Mouse (Mus musculus) lung, postnatal 25 days (tissue): Measurements from ENCODE around the gene Crkl.

Experiments
- DNase-seq: peaks from one replicate; pipeline ENCODE4 v3.0.0; 2022; ENCODE audit warnings: low spot score

Crkl gene

DNA sequence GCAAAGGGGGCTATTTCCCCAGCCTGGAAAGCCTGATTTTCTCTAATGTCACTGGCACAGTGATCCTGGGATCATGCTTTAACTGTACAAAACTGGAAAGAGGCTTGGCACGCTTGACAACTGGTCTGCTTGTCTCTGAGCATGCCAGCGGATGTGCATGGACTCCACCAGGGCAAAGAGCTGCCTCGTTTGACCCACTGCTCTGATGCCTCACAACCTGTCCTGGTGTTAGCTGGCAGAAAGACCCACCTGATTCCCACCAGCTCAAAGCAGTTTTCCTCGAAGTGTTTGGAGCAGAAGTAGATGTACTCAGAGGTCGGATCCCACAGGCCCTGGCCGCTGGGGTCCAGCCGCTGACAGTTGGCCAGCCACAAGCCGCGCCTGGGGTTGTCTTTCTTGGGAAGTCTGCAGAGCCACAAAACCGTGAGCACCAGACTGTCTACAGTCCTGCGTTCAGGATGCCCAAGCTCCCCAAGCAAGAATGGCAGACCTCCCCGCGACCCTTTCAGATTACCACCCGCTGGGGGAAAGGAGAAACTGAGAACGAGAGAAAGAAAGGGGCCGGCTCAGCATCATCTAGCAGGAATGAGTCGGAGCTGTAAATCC lies 78.3 kb downstream of the Crkl start:
- no peak for DNase-seq

DNA sequence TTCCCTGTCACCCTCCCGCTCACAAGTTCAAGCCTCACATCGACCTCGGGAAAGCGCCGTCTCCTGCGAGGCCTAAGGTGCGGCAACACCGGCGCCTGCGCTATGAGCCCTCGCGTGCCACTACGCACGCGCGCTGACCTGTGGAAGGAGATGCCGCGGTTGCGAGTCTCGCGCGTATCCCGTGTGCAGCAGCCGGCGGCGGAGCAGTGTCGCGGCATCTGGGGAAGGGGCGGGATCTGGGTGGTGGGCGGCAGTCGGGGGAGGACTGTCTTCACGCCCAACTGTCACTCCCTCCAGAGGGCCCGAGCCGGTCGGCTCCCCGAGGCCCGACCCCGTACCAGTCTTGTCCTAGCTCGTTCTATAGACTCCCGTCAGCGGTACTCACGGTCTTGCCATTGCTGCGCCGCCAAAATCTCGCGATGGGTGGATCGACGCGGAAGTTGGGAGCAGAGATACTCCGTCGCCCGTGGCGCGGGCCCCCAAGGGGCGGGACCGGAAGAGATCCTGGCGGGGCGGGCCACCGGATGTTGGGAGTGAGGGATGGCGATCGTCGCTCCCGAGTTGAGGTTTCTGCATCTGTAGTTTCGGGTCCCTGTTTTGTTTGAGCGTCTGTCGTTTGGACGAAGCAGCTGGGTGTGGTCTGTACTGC lies 79.0 kb downstream of the Crkl start, which contains the start of gene Thap7:
Gene Thap7 (minus strand): TSS at position 497 of the 649 bp plus-strand sequence.
- DNase-seq: peak; percentile 97

DNA sequence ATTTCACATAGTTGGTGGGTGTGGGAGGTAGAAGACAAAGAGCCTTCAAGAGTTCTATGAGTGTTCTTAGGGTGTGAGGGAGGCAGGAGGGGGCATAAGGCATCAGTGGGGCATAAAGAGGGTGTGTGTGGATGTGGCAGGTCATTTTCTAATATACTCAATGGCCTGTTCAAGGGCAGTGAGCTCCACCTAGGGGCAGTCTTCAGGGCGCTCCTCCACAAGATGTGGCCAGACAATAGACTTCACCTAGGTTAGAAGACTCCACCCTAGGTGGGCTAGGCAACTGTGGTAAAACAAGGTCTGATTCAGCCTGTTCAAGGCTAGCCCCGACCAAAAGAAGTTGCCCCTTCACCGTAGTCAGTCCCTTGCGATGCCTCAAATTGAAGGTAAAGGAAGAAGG lies 80.5 kb downstream of the Crkl start:
- no peak for DNase-seq

DNA sequence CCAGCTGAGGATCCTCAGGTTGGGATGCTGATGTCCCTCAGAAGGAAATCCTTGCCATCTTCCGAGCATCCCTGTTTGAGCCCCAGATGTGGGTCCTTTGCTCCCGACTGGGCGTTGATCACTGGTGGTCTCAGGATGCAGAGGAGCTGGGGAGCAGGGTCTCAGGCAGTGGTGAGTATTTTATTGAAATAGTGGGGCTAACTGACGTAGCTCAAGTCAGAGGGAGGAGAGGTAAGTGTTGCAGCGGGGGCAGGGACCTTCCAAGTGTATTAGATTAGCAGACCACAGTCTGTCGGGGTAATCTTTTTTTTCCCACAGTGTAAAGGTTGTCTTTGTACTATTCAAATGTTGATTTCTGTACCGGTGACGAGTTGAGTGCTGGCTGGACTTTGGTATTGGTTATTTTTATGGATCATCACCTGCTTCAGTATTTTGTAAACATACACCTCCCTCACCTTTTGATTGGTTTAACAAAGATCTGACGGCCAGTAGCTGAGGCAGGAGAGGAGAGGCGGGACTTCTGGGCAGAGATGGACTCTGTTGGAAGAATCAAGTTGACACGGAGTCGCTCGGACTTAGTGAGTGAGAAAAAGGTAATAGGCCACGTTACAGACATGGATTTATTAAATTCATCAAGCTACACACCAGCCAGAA lies 81.0 kb downstream of the Crkl start:
- no peak for DNase-seq

DNA sequence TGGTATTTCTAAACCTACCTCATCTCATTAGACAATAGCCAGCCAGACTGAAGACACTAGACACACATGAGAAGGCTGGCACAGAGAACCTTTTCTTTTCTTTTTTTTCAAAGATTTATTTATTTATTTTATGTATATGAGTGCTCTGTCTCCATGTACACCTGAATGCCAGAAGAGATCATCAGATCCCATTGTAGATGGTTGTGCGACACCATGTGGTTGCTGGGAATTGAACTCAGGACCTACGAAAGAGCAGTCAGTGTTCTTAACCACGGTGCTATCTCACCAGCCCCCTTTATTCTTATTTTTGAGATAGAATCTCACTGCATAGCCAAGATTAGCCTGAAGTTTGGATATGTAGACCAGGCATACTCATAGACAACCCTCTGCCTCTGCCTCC lies 84.8 kb downstream of the Crkl start:
- DNase-seq: no peak
